Mouse (Mus musculus): Measurements from ENCODE around the gene Ephb1. TPM values are rescaled to one million over a fixed set of nuclear protein-coding genes. Genes with fewer than 3 reads are reported as not detected.

Gene Ephb1
- polyA plus RNA-seq, 1 experiment, result 0.02 TPM

GRCm38 (mm10) chr9:102310431-102310830 is 44.1 kb downstream of the Ephb1 start:
- Histone ChIP-seq H3K36me3 (ENCODE audit: control insufficient read depth, insufficient read depth) (no peaks in the 10 kb centered on the region), H3K79me2 (ENCODE audit: control insufficient read depth, insufficient read depth) (no peaks in the 10 kb centered on the region), H3K79me3 (ENCODE audit: low read depth) (no peaks in the 10 kb centered on the region), H3K4me3 (ENCODE audit: insufficient read depth, poor library complexity, severe bottlenecking) (no peak overlapping the region), H3ac (ENCODE audit: control insufficient read depth, insufficient read length, low read depth) (no peak overlapping the region), H3K27me3 (ENCODE audit: control insufficient read depth, insufficient read depth, insufficient read length) (no peaks in the 10 kb centered on the region)
- TF ChIP-seq MYOG (IDR thresholded peaks at IDR 0.05; ENCODE audit: control insufficient read depth, extremely low read depth, insufficient read length) (no peak), MAX (IDR thresholded peaks at IDR 0.05) (no peak), MYOD1 (IDR thresholded peaks at IDR 0.05; ENCODE audit: control insufficient read depth, insufficient read length, low read depth) (no peak), USF1 (IDR thresholded peaks at IDR 0.05; ENCODE audit: low read depth) (no peak), CTCF (IDR thresholded peaks at IDR 0.05; ENCODE audit: control insufficient read depth, insufficient read depth, insufficient read length) (no peak), CEBPB (IDR thresholded peaks at IDR 0.05; ENCODE audit: low read depth) (no peak), FOSL1 (IDR thresholded peaks at IDR 0.05; ENCODE audit: insufficient read depth, low read length, poor library complexity, severe bottlenecking) (no peak)

- H3K4me3 ChIP-seq (ENCODE audit: insufficient read depth, poor library complexity, severe bottlenecking), result no peak overlapping the region
- no peaks in the 10 kb centered on the region for H3K79me2 ChIP-seq (ENCODE audit: control insufficient read depth, insufficient read depth)
- H3ac ChIP-seq (ENCODE audit: control insufficient read depth, insufficient read length, low read depth), result no peak overlapping the region
- H3K27me3 ChIP-seq (ENCODE audit: control insufficient read depth, insufficient read depth, insufficient read length), result no peaks in the 10 kb centered on the region
- no peaks in the 10 kb centered on the region for H3K79me3 ChIP-seq (ENCODE audit: low read depth)
- TF ChIP-seq CEBPB (IDR thresholded peaks at IDR 0.05; ENCODE audit: low read depth) (no peak), MYOG (IDR thresholded peaks at IDR 0.05; ENCODE audit: control insufficient read depth, extremely low read depth, insufficient read length) (no peak), USF1 (IDR thresholded peaks at IDR 0.05; ENCODE audit: low read depth) (no peak), MAX (IDR thresholded peaks at IDR 0.05) (no peak), CTCF (IDR thresholded peaks at IDR 0.05; ENCODE audit: control insufficient read depth, insufficient read depth, insufficient read length) (no peak), FOSL1 (IDR thresholded peaks at IDR 0.05; ENCODE audit: insufficient read depth, low read length, poor library complexity, severe bottlenecking) (no peak), MYOD1 (IDR thresholded peaks at IDR 0.05; ENCODE audit: control insufficient read depth, insufficient read length, low read depth) (no peak)
- H3K36me3 ChIP-seq (ENCODE audit: control insufficient read depth, insufficient read depth), result no peaks in the 10 kb centered on the region
Observed at GRCm38 (mm10) chr9:102309278-102309677, 45.2 kb downstream of the Ephb1 start.

- Histone ChIP-seq H3ac (ENCODE audit: control insufficient read depth, insufficient read length, low read depth) (no peak overlapping the region), H3K79me2 (ENCODE audit: control insufficient read depth, insufficient read depth) (no peaks in the 10 kb centered on the region), H3K36me3 (ENCODE audit: control insufficient read depth, insufficient read depth) (no peaks in the 10 kb centered on the region), H3K4me3 (ENCODE audit: insufficient read depth, poor library complexity, severe bottlenecking) (no peak overlapping the region), H3K27me3 (ENCODE audit: control insufficient read depth, insufficient read depth, insufficient read length) (no peaks in the 10 kb centered on the region), H3K79me3 (ENCODE audit: low read depth) (no peaks in the 10 kb centered on the region)
- TF ChIP-seq CTCF (IDR thresholded peaks at IDR 0.05; ENCODE audit: control insufficient read depth, insufficient read depth, insufficient read length) (no peak), USF1 (IDR thresholded peaks at IDR 0.05; ENCODE audit: low read depth) (no peak), MYOD1 (IDR thresholded peaks at IDR 0.05; ENCODE audit: control insufficient read depth, insufficient read length, low read depth) (no peak), CEBPB (IDR thresholded peaks at IDR 0.05; ENCODE audit: low read depth) (no peak), MAX (IDR thresholded peaks at IDR 0.05) (no peak), MYOG (IDR thresholded peaks at IDR 0.05; ENCODE audit: control insufficient read depth, extremely low read depth, insufficient read length) (no peak), FOSL1 (IDR thresholded peaks at IDR 0.05; ENCODE audit: insufficient read depth, low read length, poor library complexity, severe bottlenecking) (no peak)
Observed at GRCm38 (mm10) chr9:102307656-102308055, 46.8 kb downstream of the Ephb1 start.

- Histone ChIP-seq H3ac (ENCODE audit: control insufficient read depth, insufficient read length, low read depth) (no peak overlapping the region), H3K36me3 (ENCODE audit: control insufficient read depth, insufficient read depth) (no peaks in the 10 kb centered on the region), H3K79me3 (ENCODE audit: low read depth) (no peaks in the 10 kb centered on the region), H3K27me3 (ENCODE audit: control insufficient read depth, insufficient read depth, insufficient read length) (no peaks in the 10 kb centered on the region), H3K4me3 (ENCODE audit: insufficient read depth, poor library complexity, severe bottlenecking) (no peak overlapping the region), H3K79me2 (ENCODE audit: control insufficient read depth, insufficient read depth) (no peaks in the 10 kb centered on the region)
- TF ChIP-seq MYOG (IDR thresholded peaks at IDR 0.05; ENCODE audit: control insufficient read depth, extremely low read depth, insufficient read length) (no peak), MYOD1 (IDR thresholded peaks at IDR 0.05; ENCODE audit: control insufficient read depth, insufficient read length, low read depth) (no peak), CEBPB (IDR thresholded peaks at IDR 0.05; ENCODE audit: low read depth) (no peak), FOSL1 (IDR thresholded peaks at IDR 0.05; ENCODE audit: insufficient read depth, low read length, poor library complexity, severe bottlenecking) (no peak), CTCF (IDR thresholded peaks at IDR 0.05; ENCODE audit: control insufficient read depth, insufficient read depth, insufficient read length) (no peak), MAX (IDR thresholded peaks at IDR 0.05) (no peak), USF1 (IDR thresholded peaks at IDR 0.05; ENCODE audit: low read depth) (no peak)
Observed at GRCm38 (mm10) chr9:102306645-102307415, 47.7 kb downstream of the Ephb1 start.

GRCm38 (mm10) chr9:102305432-102306100 is 48.9 kb downstream of the Ephb1 start:
- Histone ChIP-seq H3K79me2 (ENCODE audit: control insufficient read depth, insufficient read depth) (no peaks in the 10 kb centered on the region), H3K27me3 (ENCODE audit: control insufficient read depth, insufficient read depth, insufficient read length) (no peaks in the 10 kb centered on the region), H3K4me3 (ENCODE audit: insufficient read depth, poor library complexity, severe bottlenecking) (no peak overlapping the region), H3K36me3 (ENCODE audit: control insufficient read depth, insufficient read depth) (no peaks in the 10 kb centered on the region), H3K79me3 (ENCODE audit: low read depth) (no peaks in the 10 kb centered on the region), H3ac (ENCODE audit: control insufficient read depth, insufficient read length, low read depth) (no peak overlapping the region)
- TF ChIP-seq USF1 (IDR thresholded peaks at IDR 0.05; ENCODE audit: low read depth) (no peak), MYOG (IDR thresholded peaks at IDR 0.05; ENCODE audit: control insufficient read depth, extremely low read depth, insufficient read length) (no peak), MYOD1 (IDR thresholded peaks at IDR 0.05; ENCODE audit: control insufficient read depth, insufficient read length, low read depth) (no peak), CEBPB (IDR thresholded peaks at IDR 0.05; ENCODE audit: low read depth) (no peak), CTCF (IDR thresholded peaks at IDR 0.05; ENCODE audit: control insufficient read depth, insufficient read depth, insufficient read length) (no peak), FOSL1 (IDR thresholded peaks at IDR 0.05; ENCODE audit: insufficient read depth, low read length, poor library complexity, severe bottlenecking) (no peak), MAX (IDR thresholded peaks at IDR 0.05) (no peak)
